Mouse (Mus musculus) c-Kit-positive CD71-positive TER-119-negative erythroid progenitor cells, embryonic 14.5 days (primary cell): ENCODE measurements around the gene Ubap2l.

Source experiments
- DNase-seq: peaks from one replicate; pipeline ENCODE4 v3.0.0-alpha.2; 2013; ENCODE audit warnings: low read depth

The Ubap2l gene

DNA sequence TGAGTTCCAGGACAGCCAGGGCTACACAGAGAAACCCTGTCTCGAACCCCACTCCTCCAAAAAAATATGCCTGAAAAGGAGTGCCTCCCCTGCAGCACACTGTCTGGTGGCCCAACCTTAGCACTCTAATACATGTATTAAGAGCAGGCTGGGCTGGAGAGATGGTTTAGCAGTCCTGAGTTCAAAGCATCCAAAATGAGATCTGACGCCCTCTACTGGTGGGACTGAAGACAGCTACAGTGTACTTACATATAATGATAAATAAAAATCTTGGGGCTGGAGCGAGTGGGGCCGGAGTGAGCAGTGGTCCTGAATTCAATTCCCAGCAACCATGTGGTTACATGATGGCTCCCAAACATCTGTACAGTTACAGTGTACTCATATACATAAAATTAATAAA lies 85.5 kb downstream of the Ubap2l start:
- DNase-seq = peak; percentile 38

DNA sequence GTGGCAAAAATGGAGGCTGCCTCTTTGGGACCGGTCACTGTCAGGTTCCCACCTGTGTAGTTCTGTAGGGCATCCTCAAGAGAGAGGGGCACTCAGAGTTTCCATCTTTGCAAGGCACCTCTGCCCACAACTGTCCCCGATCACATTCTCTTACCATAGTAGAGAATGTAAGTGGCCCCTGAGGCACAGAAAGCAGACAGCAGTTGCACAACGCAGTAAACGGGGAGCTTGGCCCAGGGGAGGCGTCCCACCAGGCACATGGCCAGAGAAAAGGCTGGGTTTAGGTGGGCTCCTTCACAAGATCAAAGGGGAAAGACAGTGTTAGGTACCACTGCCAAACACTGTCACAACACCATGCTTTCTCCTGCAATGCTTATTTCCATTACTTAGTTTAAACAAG lies 86.5 kb downstream of the Ubap2l start:
- DNase-seq = no peak

DNA sequence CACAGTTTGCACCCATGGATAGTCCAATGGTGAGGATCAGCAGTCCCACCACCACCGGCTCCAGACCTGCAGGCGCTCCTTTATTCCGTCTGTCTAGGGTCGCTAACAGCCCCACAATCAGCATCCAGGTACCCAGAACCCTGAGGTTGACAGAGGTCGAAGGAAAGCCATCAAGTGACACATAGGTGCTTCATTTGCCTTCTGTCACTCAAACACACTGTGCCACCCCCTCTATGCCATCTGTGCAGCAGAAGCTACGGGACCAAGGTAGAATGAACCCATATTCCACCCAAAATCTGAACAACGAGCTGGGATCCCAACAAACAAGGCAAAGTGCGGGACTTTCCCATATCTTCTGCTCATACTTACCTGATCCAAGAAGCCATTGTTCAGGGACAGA lies 86.9 kb downstream of the Ubap2l start:
- DNase-seq = no peak

DNA sequence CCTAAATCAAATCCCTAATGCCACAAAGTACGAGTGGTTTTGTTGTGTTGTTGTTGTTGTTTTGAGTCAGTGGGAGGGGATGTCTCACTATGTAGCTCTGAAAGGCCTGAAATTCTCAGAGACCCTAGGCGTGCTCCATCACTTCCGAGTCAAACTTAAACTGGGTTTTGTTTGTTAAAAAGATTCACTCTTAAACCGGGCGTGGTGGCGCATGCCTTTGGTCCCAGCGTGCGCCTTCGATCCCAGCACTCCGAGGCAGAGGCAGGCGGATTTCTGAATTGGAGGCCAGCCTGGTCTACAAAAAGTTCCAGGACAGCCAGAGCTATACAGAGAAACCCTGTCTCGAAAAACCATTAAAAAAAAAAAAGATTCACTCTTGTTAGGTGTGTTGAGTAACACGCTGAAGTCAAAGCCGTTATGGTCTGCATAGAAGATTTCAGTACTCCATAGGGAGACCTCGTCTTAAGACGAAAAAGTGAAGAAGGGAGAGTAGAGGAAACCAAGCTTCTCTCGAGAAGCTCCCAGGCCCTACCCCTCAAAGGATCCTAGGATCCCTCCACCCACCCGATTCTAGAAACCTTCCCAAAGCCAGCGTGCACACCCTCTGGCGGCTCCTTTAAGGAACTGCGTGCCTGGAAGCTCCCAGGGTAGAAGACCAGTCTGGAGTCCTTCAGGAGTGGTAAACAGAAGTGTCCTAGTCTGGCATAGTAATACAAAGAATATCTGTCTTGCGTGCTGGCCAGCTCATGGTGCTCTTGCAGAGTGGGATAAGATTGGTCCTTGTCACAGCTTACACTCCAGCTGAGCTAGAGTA lies 88.3 kb downstream of the Ubap2l start:
- peak; percentile 34 for DNase-seq

DNA sequence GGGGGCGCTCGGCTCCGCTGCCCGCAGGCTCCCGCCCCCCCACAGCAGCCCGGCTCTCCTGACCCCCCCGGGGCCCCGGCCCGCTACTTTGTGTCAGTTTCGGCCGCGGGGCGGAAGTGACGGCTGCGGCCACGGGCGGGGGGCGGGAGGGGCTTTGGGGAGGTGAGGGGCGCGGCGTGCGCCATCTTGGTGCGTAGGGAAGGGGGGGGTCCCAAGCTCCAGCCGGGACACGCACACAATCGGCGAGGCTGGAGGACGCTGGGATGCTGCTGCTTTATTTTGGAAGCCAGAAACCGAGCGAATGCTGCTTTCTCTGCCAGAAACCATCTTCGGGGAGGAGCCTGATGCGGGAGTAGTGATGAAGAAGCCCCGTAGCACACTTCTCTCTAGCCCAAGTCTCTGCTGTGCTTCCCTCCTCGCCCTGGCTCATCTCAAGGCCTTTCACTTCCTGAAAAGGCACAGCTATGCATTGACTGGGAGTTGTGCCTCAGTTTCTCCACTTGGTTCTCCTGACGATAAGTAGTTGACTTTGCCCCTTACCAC lies 89.1 kb downstream of the Ubap2l start, which contains the start of gene Atp8b2:
TSS of gene Atp8b2 (minus strand) at position 288 of the 543 bp plus-strand sequence.
- no peak for DNase-seq

DNA sequence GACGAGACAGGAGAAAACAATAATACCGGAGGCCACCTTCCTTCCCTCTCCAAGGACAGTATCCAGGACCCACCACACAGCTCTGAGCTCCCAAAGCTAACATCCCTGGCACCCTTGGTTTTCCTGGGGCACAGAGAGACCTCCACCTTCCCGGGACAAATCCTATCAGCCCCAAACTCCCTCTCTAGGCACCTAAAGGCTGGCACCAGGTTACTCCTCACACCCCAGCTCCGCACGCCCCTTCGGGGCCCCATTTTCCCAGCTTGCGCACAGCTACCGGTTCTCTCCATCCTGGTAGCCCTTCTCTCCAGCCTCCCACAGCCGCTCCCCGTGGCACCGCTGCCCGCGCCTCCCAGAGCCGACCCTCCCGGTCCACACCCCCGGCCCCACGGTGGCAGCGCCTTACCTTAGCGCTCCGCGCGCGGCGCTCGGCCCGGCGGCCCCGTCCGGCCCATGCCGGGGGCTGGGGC lies 89.6 kb downstream of the Ubap2l start:
- DNase-seq = no peak

DNA sequence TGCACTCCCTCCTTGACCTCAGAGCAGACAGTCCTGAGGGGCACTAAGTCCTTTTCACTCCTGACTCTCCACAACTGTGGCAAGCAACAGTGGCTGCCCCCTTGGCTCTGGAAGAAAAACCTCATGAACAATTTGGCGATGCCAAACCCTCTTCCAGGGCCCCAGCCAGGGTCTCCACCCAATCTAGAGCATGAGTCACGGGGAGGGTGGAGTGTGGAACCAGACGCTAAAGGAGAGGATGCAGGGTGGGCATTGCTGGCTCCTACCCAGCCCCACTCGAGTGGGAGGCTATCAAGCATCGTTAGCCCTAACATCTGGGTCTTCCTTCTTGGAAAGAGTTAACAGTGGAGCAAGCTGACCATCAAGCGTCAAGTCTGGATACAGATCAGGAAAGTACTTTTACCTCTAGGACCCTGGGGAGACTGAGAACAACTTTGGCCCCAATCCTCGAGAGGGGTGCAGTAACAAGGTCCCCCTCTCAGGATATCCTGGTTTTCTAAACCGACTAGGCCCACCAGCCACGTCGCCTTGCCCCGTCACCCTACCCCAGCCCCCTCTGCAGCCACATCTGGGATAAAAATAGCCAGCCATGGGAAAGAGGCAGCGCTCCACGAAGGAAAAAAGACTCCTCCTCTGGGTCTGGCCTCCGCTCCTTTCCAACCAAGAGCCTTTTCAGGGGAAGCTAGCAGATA lies 90.2 kb downstream of the Ubap2l start:
- DNase-seq = no peak

DNA sequence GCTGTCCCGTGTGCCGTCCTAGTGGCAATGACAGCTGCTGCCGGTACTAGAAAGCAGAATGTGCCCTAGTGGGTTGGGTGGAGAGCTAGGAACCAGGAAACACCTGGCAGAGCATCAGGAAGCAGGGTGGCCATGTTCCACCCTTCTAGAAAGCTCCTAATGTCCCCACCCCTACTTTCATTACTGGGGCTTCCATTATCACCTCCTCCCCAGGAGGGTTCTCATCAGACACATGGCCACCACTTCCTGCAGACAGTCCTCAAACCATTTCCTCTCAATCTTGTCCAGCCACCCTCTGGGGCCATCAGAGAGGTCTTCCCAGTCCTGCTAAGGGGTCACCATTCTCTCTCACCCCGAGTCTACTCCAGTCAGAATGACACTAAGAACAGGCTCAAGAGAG lies 91.0 kb downstream of the Ubap2l start:
- DNase-seq = no peak

DNA sequence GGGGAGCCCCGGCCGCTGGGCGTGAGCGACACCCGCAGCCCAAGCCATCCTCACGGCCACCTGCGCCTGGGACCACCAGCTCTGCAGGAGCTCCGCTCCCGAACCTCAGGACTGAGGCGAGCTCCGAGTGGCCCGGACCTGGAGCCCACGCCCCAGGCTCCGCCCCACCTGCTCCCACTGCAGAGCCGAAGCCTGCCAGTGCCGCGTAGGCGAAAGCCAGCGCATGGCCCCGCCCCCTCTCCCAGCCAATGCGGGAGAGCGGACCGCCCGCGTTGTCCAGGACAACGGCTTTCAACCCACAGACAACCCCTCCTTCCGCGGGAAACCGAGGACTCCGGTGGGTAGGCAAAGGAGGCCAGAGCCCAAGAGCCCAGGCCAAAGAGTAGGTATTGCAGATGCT lies 92.0 kb downstream of the Ubap2l start:
- peak; percentile 48 for DNase-seq

DNA sequence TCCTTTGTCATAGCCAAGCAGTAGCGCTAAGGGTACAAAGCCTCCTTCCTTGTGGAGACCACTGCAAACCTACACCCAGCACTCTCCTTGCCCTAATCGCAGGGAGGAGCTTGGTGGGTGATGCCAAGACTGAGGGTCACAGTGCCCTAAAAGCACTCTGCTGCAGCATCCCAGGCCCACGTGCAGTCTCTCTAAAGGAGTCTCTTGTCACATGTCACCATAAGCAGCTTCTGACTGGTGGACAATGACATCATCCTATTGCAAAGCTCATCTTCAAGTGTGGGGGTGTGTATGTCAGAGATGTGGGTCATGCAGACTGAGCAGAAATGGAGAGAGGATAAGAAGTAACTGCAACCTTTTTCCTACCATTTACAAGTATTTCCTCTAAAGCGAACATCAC lies 93.0 kb downstream of the Ubap2l start:
- DNase-seq = no peak

DNA sequence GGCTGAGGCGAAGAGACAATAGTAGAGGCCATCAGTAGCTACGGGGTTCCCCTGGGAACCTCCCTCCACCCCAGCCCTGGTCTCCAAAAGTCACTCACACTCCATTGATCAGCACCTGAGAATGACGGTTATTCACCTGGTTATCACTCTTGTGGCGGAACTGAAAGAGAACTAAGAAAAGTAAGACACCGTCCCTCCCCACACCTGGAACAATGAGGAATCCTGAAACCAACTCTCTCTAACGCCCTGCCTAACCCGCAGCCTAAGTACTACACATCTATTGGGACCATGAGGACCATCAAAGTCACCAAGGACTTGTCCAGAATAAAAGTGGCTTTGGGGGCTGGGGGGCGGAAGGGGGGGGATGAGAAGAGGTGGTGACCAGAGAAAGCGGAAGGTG lies 94.5 kb downstream of the Ubap2l start:
- DNase-seq = no peak

DNA sequence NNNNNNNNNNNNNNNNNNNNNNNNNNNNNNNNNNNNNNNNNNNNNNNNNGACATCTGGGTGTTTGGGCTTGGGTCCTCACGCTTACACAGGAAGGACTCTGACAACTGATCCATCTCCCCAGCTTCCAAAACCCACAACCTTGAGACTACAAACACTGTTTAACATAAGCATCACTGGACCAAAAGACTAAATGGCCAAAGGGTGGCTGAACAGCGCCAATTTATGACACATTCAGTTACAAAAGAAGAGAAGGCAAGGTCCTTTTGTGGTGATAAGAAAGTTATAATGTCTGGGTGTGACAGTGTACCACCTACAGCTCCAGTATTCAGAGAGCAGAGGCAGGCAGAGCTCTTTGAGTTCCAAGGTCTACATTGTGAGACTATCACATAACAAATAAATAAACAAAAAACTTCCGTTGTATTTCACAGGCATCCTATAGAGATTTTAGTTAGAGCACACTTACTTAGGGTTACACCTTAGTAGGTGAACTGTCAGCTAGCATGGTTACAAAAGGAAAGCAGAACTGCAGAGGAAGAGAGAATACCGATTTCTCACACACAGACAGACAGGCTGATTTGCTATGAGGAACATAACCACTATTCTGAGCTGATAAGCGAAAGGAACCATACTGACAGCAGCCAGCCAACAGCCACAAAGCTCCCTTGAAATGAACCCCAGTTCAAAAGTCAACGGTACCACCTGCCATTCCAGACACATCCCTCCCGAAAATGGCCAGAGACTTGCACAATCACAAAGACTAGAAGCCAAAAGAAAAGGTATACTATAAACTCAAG lies 96.1 kb downstream of the Ubap2l start:
- DNase-seq = no peak

DNA sequence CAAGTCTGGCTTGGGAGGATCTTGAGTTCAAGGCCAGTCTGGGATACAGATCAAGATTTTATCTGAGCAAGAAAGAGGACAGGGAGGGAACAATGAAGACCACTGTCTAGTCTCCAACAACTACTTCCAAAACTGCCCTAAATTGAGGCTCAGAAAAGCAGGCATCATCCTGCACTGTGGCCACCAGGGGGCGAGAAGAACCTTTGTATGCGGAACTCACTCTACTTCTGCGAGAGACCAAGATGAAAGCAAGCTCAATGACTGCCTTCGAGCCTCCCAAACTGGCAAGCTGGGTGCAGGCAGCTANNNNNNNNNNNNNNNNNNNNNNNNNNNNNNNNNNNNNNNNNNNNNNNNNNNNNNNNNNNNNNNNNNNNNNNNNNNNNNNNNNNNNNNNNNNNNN lies 99.0 kb downstream of the Ubap2l start:
- DNase-seq = peak; percentile 59
